Mouse (Mus musculus) MEL (cell line): ENCODE data around the gene Themis3.

Experiments used
- CTCF ChIP-seq, 3 experiments: IDR thresholded peaks in 2 of 3; conservative IDR thresholded peaks in 1 of 3; 2 replicates each; pipeline ENCODE4 v1.5.1; 2011 to 2012; ENCODE audit warnings: low read length in 3 of 3, low read depth in 2 of 3, mild to moderate bottlenecking in 2 of 3, improper control_type of control experiment in 1 of 3, inconsistent platforms in 1 of 3, mixed read lengths in 1 of 3, moderate library complexity in 1 of 3; ENCODE audit not compliant: control insufficient read depth in 1 of 3, insufficient read depth in 1 of 3, poor library complexity in 1 of 3, severe bottlenecking in 1 of 3
- GATA1 ChIP-seq: IDR thresholded peaks from 2 replicates; pipeline ENCODE4 v1.6.1; 2011; ENCODE audit warnings: low read depth, low read length, improper control_type of control experiment
- POLR2A ChIP-seq, 2 experiments: IDR thresholded peaks; 2 replicates each; pipeline ENCODE4 v1.6.1; 2011 to 2012; ENCODE audit warnings: low read length in 2 of 2, mild to moderate bottlenecking in 2 of 2, control low read depth in 1 of 2, improper control_type of control experiment in 1 of 2, low read depth in 1 of 2, moderate library complexity in 1 of 2; ENCODE audit not compliant: control insufficient read depth in 1 of 2, insufficient read depth in 1 of 2, poor library complexity in 1 of 2
- TBP ChIP-seq: IDR thresholded peaks from 2 replicates; pipeline ENCODE4 v1.8.0; 2011; ENCODE audit warnings: low read depth, low read length, improper control_type of control experiment
- ZC3H11A ChIP-seq: IDR thresholded peaks from 2 replicates; pipeline ENCODE4 v1.6.1; 2012; ENCODE audit warnings: low read depth, mild to moderate bottlenecking, inconsistent platforms, low read length, improper control_type of control experiment
- ZMIZ1 ChIP-seq: IDR thresholded peaks from 2 replicates; pipeline ENCODE4 v1.6.1; 2012; ENCODE audit warnings: low read depth, mild to moderate bottlenecking, inconsistent platforms, low read length, improper control_type of control experiment, moderate library complexity
- ZNF384 ChIP-seq: IDR thresholded peaks from 2 replicates; pipeline ENCODE4 v1.6.1; 2012; ENCODE audit warnings: low read depth, mild to moderate bottlenecking, inconsistent platforms, low read length, improper control_type of control experiment

- TF ChIP-seq ZC3H11A (no peak), CTCF (IDR thresholded peaks at IDR 0.05 in 2 of 3, conservative IDR thresholded peaks at IDR 0.05 in 1 of 3; ENCODE audit: control insufficient read depth in 1 of 3, insufficient read depth in 1 of 3, low read depth in 2 of 3, low read length in 3 of 3, poor library complexity in 1 of 3, severe bottlenecking in 1 of 3) (no peak), POLR2A (IDR thresholded peaks at IDR 0.05; ENCODE audit: control insufficient read depth in 1 of 2, insufficient read depth in 1 of 2, low read depth in 1 of 2, low read length in 2 of 2, poor library complexity in 1 of 2) (no peak), GATA1 (no peak), ZMIZ1 (no peak), ZNF384 (no peak), TBP (no peak)
Observed at GRCm38 (mm10) chr17:66563551-66563950, 30.9 kb downstream of the Themis3 start.
